Mouse (Mus musculus) ES-Bruce4 (cell line): ENCODE data around the gene Sh3d21. TPM values are rescaled to one million over a fixed set of nuclear protein-coding genes. Genes with fewer than 3 reads are reported as not detected.
A peak's percentile ranks its signal among the peaks of the same experiment; 100 is the strongest.

Experiments used
- H3K27ac ChIP-seq: 2 replicates; pipeline ENCODE4 v1.5.1; 2012; ENCODE audit warnings: low read length, inconsistent platforms; ENCODE audit not compliant: insufficient read depth
- H3K27me3 ChIP-seq: 2 replicates; pipeline ENCODE4 v1.6.1; 2012; ENCODE audit warnings: mild to moderate bottlenecking, low read length, inconsistent platforms; ENCODE audit not compliant: control insufficient read depth, poor library complexity, insufficient read depth, severe bottlenecking
- H3K36me3 ChIP-seq: 2 replicates; pipeline ENCODE4 v1.6.1; 2012; ENCODE audit warnings: inconsistent platforms, mild to moderate bottlenecking, low read length, moderate library complexity; ENCODE audit not compliant: control insufficient read depth, poor library complexity, insufficient read depth, severe bottlenecking
- H3K4me1 ChIP-seq: one replicate; pipeline ENCODE4 v1.8.1; 2011; ENCODE audit warnings: low read length; ENCODE audit not compliant: control insufficient read depth, insufficient read depth
- H3K4me3 ChIP-seq: 2 replicates; pipeline ENCODE4 v1.5.1; 2011; ENCODE audit warnings: low read depth, mild to moderate bottlenecking, low read length
- H3K9ac ChIP-seq: 2 replicates; pipeline ENCODE4 v1.6.1; 2012; ENCODE audit warnings: low read depth, mild to moderate bottlenecking, inconsistent platforms; ENCODE audit not compliant: poor library complexity, severe bottlenecking
- H3K9me3 ChIP-seq: replicated peaks from 2 replicates; pipeline ENCODE4 v1.6.1; 2012; ENCODE audit warnings: mild to moderate bottlenecking, low read length, inconsistent platforms; ENCODE audit not compliant: control insufficient read depth, poor library complexity, insufficient read depth, severe bottlenecking
- CTCF ChIP-seq: IDR thresholded peaks from one replicate; pipeline ENCODE4 v1.8.1; 2011; ENCODE audit warnings: low read depth, low read length
- EP300 ChIP-seq: IDR thresholded peaks from 2 replicates; pipeline ENCODE4 v1.6.1; 2011; ENCODE audit warnings: low read depth, low read length; ENCODE audit not compliant: insufficient read depth
- POLR2A ChIP-seq: IDR thresholded peaks from one replicate; pipeline ENCODE4 v1.8.1; 2011; ENCODE audit warnings: low read length; ENCODE audit not compliant: insufficient read depth
- polyA plus RNA-seq: library from polyadenylated mRNA; stranded (reverse); fragments of >200 nt; gene quantifications from 2 replicates; pipeline ENCODE4 v1.2.4, GENCODE M21; 2011; ENCODE audit warnings: low read depth; ENCODE audit not compliant: missing spikeins, insufficient read depth, insufficient read length

The Sh3d21 gene
- polyA plus RNA-seq, 1 experiment = 6.0 TPM

GRCm38 (mm10) chr4:126197485-126197884, 34.2 kb upstream of the Sh3d21 start:
- Histone ChIP-seq H3K36me3 (peaks cover 46% of the 10 kb centered on the region), H3K9ac (no peak overlapping the region), H3K27me3 (no peaks in the 10 kb centered on the region), H3K4me1 (no peaks in the 10 kb centered on the region), H3K4me3 (no peak overlapping the region), H3K27ac (no peak overlapping the region), H3K9me3 (no peaks in the 10 kb centered on the region)
- TF ChIP-seq POLR2A (no peak), CTCF (no peak), EP300 (no peak)

- H3K27me3 ChIP-seq = no peaks in the 10 kb centered on the region
- peaks cover 66% of the 10 kb centered on the region for H3K36me3 ChIP-seq
Observed at GRCm38 (mm10) chr4:126194916-126195315, 31.6 kb upstream of the Sh3d21 start.

GRCm38 (mm10) chr4:126194216-126194615, 30.9 kb upstream of the Sh3d21 start:
- Histone ChIP-seq H3K9ac (no peak overlapping the region), H3K9me3 (no peaks in the 10 kb centered on the region), H3K27me3 (no peaks in the 10 kb centered on the region), H3K36me3 (peaks cover 68% of the 10 kb centered on the region), H3K4me3 (no peak overlapping the region), H3K27ac (no peak overlapping the region), H3K4me1 (no peaks in the 10 kb centered on the region)
- TF ChIP-seq POLR2A (no peak), EP300 (no peak), CTCF (no peak)

More at GRCm38 (mm10) chr4:126194916-126195315, 31.6 kb upstream of the Sh3d21 start:
- Histone ChIP-seq H3K27ac (no peak overlapping the region), H3K9me3 (no peaks in the 10 kb centered on the region), H3K4me3 (no peak overlapping the region), H3K9ac (no peak overlapping the region), H3K4me1 (no peaks in the 10 kb centered on the region)
- TF ChIP-seq EP300 = no peak
- no peak for TF ChIP-seq POLR2A
- no peak for TF ChIP-seq CTCF

- H3K9me3 ChIP-seq = no peaks in the 10 kb centered on the region
- H3K4me3 ChIP-seq = no peak overlapping the region
- H3K4me1 ChIP-seq = no peaks in the 10 kb centered on the region
- no peak for TF ChIP-seq CTCF
- TF ChIP-seq EP300 = no peak
- no peak for TF ChIP-seq POLR2A
- no peaks in the 10 kb centered on the region for H3K27me3 ChIP-seq
- no peak overlapping the region for H3K27ac ChIP-seq
- no peak overlapping the region for H3K9ac ChIP-seq
- peaks cover 66% of the 10 kb centered on the region for H3K36me3 ChIP-seq
Observed at GRCm38 (mm10) chr4:126190636-126191035, 27.3 kb upstream of the Sh3d21 start.

GRCm38 (mm10) chr4:126187096-126187495, 23.8 kb upstream of the Sh3d21 start:
- Histone ChIP-seq H3K9me3 (no peaks in the 10 kb centered on the region), H3K4me3 (no peak overlapping the region), H3K27ac (no peak overlapping the region), H3K9ac (no peak overlapping the region), H3K27me3 (no peaks in the 10 kb centered on the region), H3K4me1 (peaks cover 1% of the 10 kb centered on the region), H3K36me3 (peaks cover 61% of the 10 kb centered on the region)
- no peak for TF ChIP-seq EP300
- TF ChIP-seq CTCF = no peak
- no peak for TF ChIP-seq POLR2A

GRCm38 (mm10) chr4:126183034-126183433, 19.7 kb upstream of the Sh3d21 start:
- peak overlapping the region; percentile 15; the same call in 1 of the 2 replicates for H3K27ac ChIP-seq
- H3K27me3 ChIP-seq = no peaks in the 10 kb centered on the region
- peaks cover 70% of the 10 kb centered on the region for H3K36me3 ChIP-seq
- no peak overlapping the region for H3K4me3 ChIP-seq
- no peak overlapping the region for H3K9ac ChIP-seq
- H3K9me3 ChIP-seq = no peaks in the 10 kb centered on the region
- H3K4me1 ChIP-seq = peaks cover 1% of the 10 kb centered on the region
- TF ChIP-seq EP300 = no peak
- no peak for TF ChIP-seq CTCF
- TF ChIP-seq POLR2A = no peak
